Mouse (Mus musculus) liver, adult 10 weeks (tissue): Measurements from ENCODE around the gene Zim1. TPM values are rescaled to one million over a fixed set of nuclear protein-coding genes. Genes with fewer than 3 reads are reported as not detected.

ENCODE experiments used
- polyA plus RNA-seq: library from polyadenylated mRNA; stranded (reverse); fragments of 350-450 nt; fragmentation: Illumina TruSeq; extraction: RNeasy Lipid Tissue Mini Kit (QIAGEN cat#74804); gene quantifications from one replicate; pipeline ENCODE4 v1.2.3, GENCODE M21; 2014; ENCODE audit warnings: low read depth, low replicate concordance

The Zim1 gene
- polyA plus RNA-seq: 0.08 TPM

DNA sequence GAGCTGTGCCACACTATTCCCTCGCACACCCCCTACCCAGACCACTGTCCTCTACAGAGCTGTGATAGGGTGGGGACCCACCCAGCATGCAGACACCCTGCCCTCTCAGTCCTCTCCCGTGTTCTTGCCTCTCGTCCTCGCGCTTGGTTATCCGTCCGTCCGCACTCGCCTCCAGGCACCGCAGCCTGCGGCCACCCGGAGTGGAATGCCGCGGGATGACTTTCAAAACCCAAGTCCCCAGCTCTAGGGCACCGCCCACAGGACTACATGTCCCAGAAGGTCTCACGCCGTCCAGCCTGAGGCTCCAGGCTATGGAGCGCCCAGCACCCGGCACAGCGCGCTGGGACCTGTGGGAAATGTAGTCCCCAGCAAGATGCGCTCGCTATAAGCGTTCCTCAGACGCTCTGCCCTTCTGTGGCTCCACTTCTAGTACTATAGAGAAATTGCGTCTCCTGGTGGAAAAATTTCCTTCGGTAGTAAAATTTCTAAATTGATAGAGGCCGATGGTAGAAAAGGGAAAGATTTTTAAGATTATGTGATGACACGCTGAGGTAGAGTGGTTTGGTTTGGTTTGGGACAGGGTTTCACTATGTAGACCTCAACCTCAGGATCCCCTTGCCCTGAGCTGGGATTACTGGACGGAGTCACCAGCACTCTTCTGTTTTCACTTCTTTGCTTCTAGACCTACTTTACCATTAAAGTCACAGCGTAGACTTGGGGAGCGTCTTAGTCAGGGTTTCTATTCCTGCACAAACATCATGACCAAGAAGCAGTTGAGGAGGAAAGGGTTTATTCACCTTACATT lies at the start of gene Zim1:
Gene Zim1 (minus strand): TSS at position 210 of the 805 bp plus-strand sequence.

DNA sequence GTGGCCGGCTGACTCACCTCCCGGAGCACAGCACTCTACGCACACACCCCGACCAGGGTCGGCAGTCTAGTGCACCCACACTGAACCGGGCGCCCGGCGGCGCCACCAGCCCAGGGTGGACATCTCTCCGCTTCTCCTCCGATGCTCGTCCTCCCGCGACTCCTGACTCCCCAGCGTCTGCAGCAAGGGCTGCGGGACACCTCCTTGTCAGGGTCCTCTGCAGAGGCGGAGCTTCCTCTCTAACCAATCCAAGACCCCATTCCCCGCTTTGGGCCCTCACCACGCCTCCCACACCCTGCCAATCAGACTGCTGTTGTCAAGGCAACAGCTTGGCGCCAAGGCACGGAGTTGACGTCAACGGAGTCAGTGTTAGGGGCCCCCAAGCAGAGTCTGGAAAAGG lies 34.0 kb upstream of the Zim1 start, which contains the start of the genes Peg3 and Usp29:
Gene Peg3 (minus strand): TSS at position 191 of the 400 bp plus-strand sequence.
Gene Usp29 (plus strand): TSS at position 338 of the 400 bp plus-strand sequence.

Other genes starting within 250 kb of the Zim1 start
- not detected for gene Olfr1336, start 240.3 kb downstream of the Zim1 start, polyA plus RNA-seq
- not detected for gene Olfr1346, start 229.3 kb downstream of the Zim1 start, polyA plus RNA-seq
- not detected for gene Olfr5, start 209.5 kb downstream of the Zim1 start, polyA plus RNA-seq
- not detected for gene Olfr1347, start 196.7 kb downstream of the Zim1 start, polyA plus RNA-seq
- not detected for gene Olfr1348, start 187.7 kb downstream of the Zim1 start, polyA plus RNA-seq
- not detected for gene Olfr1349, start 173.5 kb downstream of the Zim1 start, polyA plus RNA-seq
- not detected for gene Olfr1350, start 131.6 kb downstream of the Zim1 start, polyA plus RNA-seq
- 7.1 TPM for gene Peg3, start 34.0 kb upstream of the Zim1 start, polyA plus RNA-seq
- not detected for gene Usp29, start 34.1 kb upstream of the Zim1 start, polyA plus RNA-seq